Mouse (Mus musculus): ENCODE measurements around the gene Efhd1.

Efhd1 gene

GRCm38 (mm10) chr1:87264134-87265006, at the start of gene Efhd1:
Efhd1 (plus strand) TSS chr1:87264363.
- peak; percentile 58 for DNase-seq (ENCODE audit: low spot score)

- peak; percentile 22 for DNase-seq (ENCODE audit: low spot score)
These were observed 49.4 kb upstream of the Efhd1 start for GRCm38 (mm10) chr1:87214748-87215147.

- DNase-seq (ENCODE audit: low spot score), result peak; percentile 25
These were observed 46.2 kb upstream of the Efhd1 start for GRCm38 (mm10) chr1:87217938-87218337.

- no peak for DNase-seq (ENCODE audit: low spot score)
These were observed 38.4 kb upstream of the Efhd1 start for GRCm38 (mm10) chr1:87225739-87226138.

- DNase-seq (ENCODE audit: low spot score), result no peak
These were observed 37.6 kb upstream of the Efhd1 start for GRCm38 (mm10) chr1:87226409-87227159.

GRCm38 (mm10) chr1:87227160-87227550, 37.0 kb upstream of the Efhd1 start:
- no peak for DNase-seq (ENCODE audit: low spot score)

DNA sequence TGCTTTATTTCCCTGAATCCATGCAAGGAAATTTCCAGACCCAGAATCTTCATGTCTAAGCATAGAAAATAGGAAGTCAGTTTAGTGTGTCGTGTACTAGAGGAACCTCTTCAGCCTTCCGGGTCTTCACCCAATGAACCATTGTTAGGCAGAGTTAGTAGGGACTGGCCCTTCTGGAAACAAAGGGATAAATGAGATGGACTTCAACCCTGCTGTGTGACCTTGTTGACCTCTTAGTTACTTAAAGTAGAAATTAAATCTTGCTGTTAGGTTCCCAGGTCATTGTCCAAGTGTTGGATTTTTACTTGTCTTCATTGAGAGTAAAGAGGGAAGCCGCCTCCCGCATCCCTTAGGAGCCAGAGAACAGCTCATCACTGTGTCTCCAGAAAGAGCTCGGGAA, 33.6 kb upstream of the Efhd1 start:
- DNase-seq (ENCODE audit: low spot score), result no peak

DNA sequence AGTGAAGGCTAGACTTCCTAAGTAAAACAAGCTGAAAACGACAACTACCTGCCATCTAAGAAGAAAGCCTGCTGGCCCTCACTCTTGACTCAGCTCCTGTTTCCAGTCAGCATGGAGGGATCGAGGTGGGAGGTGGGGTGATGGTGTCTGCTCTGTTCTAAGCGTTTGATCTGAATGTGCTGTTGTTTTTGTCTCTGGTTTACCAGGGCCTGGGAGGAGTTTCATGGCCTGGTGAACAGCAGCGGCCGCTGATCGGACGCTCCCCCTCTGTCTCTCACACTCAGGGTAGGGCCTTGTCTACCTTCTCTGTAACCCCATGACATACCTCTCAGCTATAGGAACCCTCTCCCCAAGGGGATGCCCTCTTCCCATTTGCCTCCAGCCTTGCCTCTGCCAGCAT, 32.0 kb upstream of the Efhd1 start:
- no peak for DNase-seq (ENCODE audit: low spot score)

DNA sequence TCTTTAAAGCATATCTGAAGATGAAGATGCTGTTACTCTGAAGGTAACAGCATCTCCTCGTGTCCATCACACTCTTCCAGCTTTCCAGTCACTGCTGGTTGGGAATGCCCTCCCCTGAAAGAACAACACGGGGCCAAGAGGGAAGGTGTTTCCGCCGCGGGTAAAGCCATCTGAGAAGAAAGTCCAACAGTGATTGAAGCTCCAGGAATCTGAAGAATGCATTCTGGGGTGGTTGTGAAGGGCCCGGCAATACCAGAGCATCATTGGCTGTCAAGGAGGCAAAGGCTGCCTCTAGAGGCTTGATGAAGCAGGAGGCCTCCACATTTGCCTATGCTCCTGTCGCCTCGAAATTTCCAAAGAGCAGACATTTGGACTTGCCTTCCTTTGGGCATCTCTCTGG, 25.1 kb upstream of the Efhd1 start:
- DNase-seq (ENCODE audit: low spot score), result no peak

DNA sequence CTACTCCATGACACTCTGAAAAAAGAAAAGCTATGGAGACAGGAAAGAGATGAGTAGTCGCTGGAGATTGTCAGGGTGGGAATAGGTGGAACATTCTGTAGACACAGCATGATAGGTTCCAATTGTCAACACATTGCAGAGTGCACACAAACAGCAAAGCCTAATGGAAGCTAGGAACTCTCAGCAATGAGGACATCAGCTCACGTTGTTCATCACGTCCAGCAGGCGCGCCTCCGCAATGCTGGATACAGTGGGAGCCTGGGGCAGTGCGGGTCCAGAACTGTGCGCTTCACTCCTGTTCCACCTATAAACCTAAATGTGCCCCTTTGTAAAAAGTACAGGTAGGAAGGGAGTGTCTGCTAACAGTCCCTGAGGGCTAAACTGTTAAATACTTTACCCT, 21.1 kb upstream of the Efhd1 start:
- DNase-seq (ENCODE audit: low spot score), result no peak

DNA sequence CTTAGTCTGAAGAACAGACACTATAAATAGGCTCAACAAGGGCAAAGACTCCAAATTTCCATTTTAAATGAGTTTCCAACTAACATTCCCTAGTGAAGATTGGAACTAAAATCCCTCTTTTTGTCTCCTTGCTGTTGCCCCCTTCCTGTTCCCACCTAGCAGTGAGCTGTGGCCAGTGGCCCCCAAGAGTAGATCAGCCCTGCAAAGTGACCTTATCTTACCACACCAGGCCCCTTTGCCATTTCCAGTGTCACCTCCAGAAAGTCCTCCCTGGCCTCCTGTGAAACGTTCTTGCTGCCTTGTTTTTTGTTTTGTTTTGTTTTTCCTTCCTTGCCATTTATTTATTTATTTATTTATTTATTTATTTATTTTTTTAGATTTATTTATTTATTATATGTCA, 18.7 kb upstream of the Efhd1 start:
- DNase-seq (ENCODE audit: low spot score), result no peak

DNA sequence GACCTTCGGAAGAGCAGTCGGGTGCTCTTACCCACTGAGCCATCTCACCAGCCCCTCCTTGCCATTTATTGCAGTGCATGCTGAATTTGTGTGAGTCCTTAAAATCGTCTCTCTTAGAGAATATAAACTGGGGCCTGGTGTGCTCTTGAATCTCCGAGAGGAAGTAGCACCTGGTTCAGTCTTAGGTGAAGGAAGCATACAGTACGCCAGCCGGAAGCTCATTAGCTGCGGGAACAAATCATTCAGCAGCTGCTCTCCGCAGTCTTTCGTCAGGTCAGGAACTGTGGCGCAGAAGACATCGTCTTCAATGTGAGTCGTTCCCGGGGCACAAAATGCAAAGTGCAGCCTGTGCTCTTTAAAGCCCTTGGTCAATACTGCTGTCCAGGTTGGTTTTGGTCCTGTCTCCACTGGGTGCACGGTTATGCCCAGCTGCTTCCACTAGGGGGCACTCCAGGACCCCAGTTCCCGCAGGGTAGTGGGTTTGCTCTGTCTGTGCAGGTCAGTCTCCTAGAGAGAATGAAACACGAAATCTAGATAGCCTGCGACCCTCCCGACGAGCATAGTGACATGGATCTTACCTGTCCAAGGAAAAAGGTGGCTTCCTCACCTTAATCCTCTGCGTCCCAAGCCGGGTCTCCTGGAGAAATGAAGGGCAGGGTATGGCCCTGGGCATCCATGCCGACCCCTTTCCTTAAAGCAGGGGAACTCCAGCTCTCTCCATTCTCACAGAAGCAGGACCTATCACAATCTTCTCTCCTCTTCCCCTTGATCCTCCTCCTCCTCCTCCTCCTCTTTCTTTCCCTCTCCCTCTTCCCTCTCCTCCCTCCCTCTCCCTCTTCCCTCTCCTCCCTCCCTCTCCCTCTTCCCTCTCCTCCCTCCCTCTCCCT, 18.0 kb upstream of the Efhd1 start:
- DNase-seq (ENCODE audit: low spot score), result peak; percentile 89

DNA sequence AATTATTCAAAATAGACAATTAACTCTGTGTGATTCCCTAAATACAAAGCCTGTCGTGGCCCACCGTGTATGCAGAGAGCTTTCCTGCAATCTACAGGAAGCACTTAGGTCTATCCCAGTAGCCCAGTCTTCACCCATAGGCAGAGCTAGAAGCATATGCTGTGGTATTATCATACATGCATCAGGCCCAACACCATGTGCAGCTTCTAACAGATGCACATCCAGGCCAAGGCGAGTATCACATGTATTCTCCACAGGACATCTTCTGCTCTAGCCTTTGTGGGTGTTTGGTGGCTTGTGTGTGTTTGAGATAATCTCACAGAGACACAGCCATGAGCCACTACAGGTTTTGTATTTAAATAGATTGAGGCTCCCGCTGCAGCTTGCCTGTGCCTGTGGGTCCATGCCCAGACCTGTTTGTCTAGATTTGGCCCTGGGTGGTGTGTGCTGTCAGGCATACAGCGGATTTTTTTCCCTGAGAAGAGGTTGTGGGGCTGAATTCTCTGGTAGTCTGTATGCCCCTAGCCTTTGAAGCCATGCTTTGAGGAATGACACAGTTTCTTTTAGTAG, 12.0 kb upstream of the Efhd1 start:
- DNase-seq (ENCODE audit: low spot score), result no peak

- no peak for DNase-seq (ENCODE audit: low spot score)
These were observed 9.0 kb upstream of the Efhd1 start for GRCm38 (mm10) chr1:87255173-87255572.

- no peak for DNase-seq (ENCODE audit: low spot score)
These were observed 6.5 kb upstream of the Efhd1 start for GRCm38 (mm10) chr1:87257691-87258090.

DNA sequence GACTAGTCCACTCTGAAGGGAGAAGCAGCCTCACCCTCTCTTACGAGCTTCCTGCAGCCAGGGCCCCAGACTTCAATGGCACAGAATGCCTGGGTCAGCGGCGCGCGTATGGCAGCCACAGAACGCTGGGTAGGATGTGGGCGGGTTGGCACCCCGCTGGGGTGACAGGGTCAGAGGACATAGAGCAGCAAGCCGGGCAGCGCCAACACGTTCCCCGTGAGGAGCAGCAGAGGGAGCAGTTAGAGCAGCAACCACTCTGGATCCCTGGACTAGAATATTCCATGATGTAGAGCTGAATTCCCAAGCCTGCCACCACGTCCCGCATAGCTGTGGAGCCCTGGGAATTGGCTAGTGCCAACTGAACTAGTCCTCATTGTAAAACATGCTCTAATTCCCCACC, 5.7 kb upstream of the Efhd1 start:
- DNase-seq (ENCODE audit: low spot score), result no peak

- DNase-seq (ENCODE audit: low spot score), result no peak
These were observed 4.8 kb upstream of the Efhd1 start for GRCm38 (mm10) chr1:87259316-87259715.

DNA sequence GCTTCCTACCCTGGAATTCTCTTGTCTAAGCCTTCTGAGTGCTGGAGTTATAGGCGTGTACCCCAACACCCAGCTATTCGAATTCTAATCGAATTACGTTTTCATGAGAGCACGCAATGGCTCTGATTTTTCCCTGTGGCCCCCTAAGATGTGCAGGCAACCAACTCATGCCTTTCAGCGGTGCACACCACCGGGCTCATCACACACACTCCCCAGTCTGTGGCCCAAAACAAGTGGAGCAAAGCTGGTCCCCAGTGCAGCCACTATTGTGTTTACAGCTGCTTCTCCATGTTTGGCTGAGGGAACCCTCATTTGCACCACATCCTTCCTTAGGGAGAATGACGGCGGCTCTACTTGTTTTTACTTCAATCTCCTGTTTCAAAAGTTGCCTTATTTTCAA, 906 bp upstream of the Efhd1 start:
- peak; percentile 34 for DNase-seq (ENCODE audit: low spot score)

DNA sequence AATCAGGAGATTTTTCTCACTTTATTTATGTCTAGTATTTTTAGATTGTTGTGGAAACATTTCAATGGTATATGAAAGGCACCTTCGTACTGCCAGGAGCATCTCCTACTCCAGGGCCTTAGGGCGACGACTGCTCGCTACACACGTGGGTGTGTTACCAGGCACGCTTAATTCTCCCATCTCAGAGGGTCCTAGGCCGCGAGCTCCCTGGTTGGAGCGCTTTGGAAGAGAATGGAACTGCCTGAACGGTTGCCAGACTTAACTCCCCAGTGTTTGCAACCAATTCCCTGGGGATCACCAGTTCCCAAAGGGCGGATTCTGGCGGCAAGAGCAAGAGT, 398 bp upstream of the Efhd1 start:
- no peak for DNase-seq (ENCODE audit: low spot score)

DNA sequence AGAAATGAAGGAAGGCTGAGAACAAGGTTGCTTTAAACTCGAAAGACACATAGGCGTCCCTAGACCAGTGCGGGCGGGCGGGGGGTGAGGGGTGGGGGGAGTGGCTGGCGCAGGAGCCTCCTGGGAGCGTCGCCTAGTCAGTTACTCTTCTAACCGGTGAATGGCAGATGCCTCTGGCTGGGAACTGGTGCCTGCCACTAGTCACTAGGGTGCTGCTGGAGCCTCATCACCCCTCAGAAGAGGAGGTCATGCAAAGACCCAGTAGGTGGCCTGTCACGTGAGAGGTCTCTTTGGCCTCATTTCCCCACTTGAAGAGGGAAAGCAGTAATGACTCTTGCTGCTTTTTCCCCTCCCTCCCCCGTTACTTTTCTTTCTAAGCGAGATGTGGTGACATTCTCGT, 1.0 kb downstream of the Efhd1 start:
- peak; percentile 51 for DNase-seq (ENCODE audit: low spot score)

- DNase-seq (ENCODE audit: low spot score), result no peak
These were observed 2.3 kb downstream of the Efhd1 start for GRCm38 (mm10) chr1:87266296-87267090.

Data from retina, embryonic 14.5 days (tissue).